Comparison of ENCODE assay signal across 8 mouse cellular contexts in the genomic region with DNA sequence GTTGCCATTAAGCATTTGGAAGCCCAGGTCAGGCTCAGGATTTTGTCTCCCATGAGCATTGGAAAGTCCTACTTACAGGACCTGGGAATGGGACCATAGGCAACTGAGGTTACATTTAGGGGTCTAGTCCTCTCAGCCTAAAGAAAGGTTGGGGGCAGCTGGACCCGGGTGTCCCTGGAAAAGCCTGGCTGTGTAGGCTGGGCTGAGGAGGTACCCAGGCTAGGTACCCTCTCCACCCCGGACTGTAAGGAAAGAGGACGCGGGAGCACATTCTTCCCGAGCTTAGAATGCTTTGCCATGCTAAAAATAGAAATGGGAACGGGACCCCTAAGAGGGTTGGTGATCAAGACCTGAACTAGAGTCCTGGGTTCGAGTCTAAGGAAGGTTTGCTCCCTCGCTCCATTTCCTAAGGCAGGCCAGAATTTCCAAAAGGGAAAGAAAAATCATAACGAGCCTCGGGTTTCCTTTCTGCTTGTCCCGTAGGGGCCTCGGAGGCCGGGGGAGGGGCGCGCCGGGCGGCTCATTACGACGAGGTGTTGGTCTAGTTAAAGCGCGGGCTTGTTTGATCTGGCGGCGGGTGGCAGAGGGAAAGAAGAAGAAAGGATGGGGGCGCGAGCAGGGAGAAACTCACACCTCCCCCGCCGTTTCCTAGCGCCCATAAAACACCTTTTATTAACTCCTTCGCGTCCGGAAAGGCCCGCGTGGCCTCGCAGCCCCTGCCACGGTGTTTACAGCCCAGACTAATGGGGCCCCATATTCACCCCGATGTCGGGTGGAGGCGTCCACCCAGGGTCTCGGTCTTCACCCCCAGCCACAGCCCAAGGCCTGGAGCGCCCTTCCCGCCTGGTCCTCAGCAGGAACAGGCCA. TPM values are rescaled to one million over a fixed set of nuclear protein-coding genes. Genes with fewer than 3 reads are reported as not detected.
DNase-seq lines count a peak whose midpoint lies in the region; ATAC-seq and TF ChIP-seq lines count a peak whose summit lies in the region.

No protein-coding gene starts in this region.

- ATAC-seq in kidney, postnatal 0 days (replicated peaks; ENCODE audit: low FRiP score, low read depth) = no peak
- no peak for ATAC-seq in embryonic facial prominence, embryonic 12.5 days (ENCODE audit: insufficient number of reproducible peaks, insufficient read depth, low FRiP score, low TSS enrichment)
- ATAC-seq in intestine, embryonic 15.5 days = peak; percentile 20; the same call in 1 of the 2 replicates
- ATAC-seq in neural tube, embryonic 14.5 days (ENCODE audit: low read depth) = no peak

- peaks cover 59% of the 10 kb centered on the region for H3K27me3 ChIP-seq in kidney, postnatal 0 days (ENCODE audit: insufficient read depth, low read length)
- H3K27me3 ChIP-seq in embryonic facial prominence, embryonic 12.5 days = peaks cover 75% of the 10 kb centered on the region
- H3K27me3 ChIP-seq in intestine, embryonic 15.5 days (replicated peaks) = peaks cover 37% of the 10 kb centered on the region
- peaks cover 44% of the 10 kb centered on the region for H3K27me3 ChIP-seq in neural tube, embryonic 14.5 days (ENCODE audit: control insufficient read depth, insufficient read depth, low read length)

- no peak for DNase-seq in kidney, postnatal 0 days (ENCODE audit: low spot score)
- DNase-seq in kidney, adult 8-10 months = no peak
- no peak for DNase-seq in adrenal gland, postnatal 14 days
- DNase-seq in cerebellum, postnatal 25 days = no peak
- DNase-seq in urinary bladder, postnatal 25 days (ENCODE audit: low spot score) = no peak

- H3K36me3 ChIP-seq in kidney, postnatal 0 days (ENCODE audit: insufficient read depth, low read length) = no peaks in the 10 kb centered on the region
- no peaks in the 10 kb centered on the region for H3K36me3 ChIP-seq in embryonic facial prominence, embryonic 12.5 days
- no peaks in the 10 kb centered on the region for H3K36me3 ChIP-seq in intestine, embryonic 15.5 days
- no peaks in the 10 kb centered on the region for H3K36me3 ChIP-seq in neural tube, embryonic 14.5 days (ENCODE audit: control insufficient read depth, insufficient read depth, low read length)

- H3K9me3 ChIP-seq in kidney, postnatal 0 days (replicated peaks; ENCODE audit: low read length) = no peaks in the 10 kb centered on the region
- H3K9me3 ChIP-seq in embryonic facial prominence, embryonic 12.5 days = no peaks in the 10 kb centered on the region
- no peaks in the 10 kb centered on the region for H3K9me3 ChIP-seq in intestine, embryonic 15.5 days
- H3K9me3 ChIP-seq in neural tube, embryonic 14.5 days (ENCODE audit: control insufficient read depth, low read length) = no peaks in the 10 kb centered on the region

- 0 out of 2 replicates have a peak overlapping the region, but pooled peaks have one; percentile 23 for H3K9ac ChIP-seq in kidney, postnatal 0 days (ENCODE audit: low read depth, low read length)
- peak overlapping the region; percentile 39; the same call in 1 of the 2 replicates for H3K9ac ChIP-seq in embryonic facial prominence, embryonic 12.5 days
- H3K9ac ChIP-seq in intestine, embryonic 15.5 days = peak overlapping the region; percentile 46
- H3K9ac ChIP-seq in neural tube, embryonic 14.5 days (replicated peaks; ENCODE audit: low read depth, low read length) = no peak overlapping the region

- peak overlapping the region; percentile 53 for H3K4me2 ChIP-seq in kidney, postnatal 0 days (ENCODE audit: low read length)
- peak overlapping the region; percentile 51 for H3K4me2 ChIP-seq in embryonic facial prominence, embryonic 12.5 days (replicated peaks)
- H3K4me2 ChIP-seq in intestine, embryonic 15.5 days (replicated peaks) = peak overlapping the region; percentile 73
- peak overlapping the region; percentile 23 for H3K4me2 ChIP-seq in neural tube, embryonic 14.5 days (ENCODE audit: low read depth, low read length)

- peak overlapping the region; percentile 27 for H3K4me3 ChIP-seq in kidney, postnatal 0 days (replicated peaks; ENCODE audit: low read depth, low read length)
- H3K4me3 ChIP-seq in embryonic facial prominence, embryonic 12.5 days = peak overlapping the region; percentile 29
- peak overlapping the region; percentile 44 for H3K4me3 ChIP-seq in intestine, embryonic 15.5 days (replicated peaks)
- peak overlapping the region; percentile 6; the same call in 1 of the 2 replicates for H3K4me3 ChIP-seq in neural tube, embryonic 14.5 days (ENCODE audit: low read depth, low read length)

- H3K27ac ChIP-seq in kidney, postnatal 0 days = no peak overlapping the region
- no peak overlapping the region for H3K27ac ChIP-seq in embryonic facial prominence, embryonic 12.5 days
- no peak overlapping the region for H3K27ac ChIP-seq in intestine, embryonic 15.5 days
- no peak overlapping the region for H3K27ac ChIP-seq in neural tube, embryonic 14.5 days (ENCODE audit: low read depth, low read length)

- under 1% methylated on average over 41 of the region's 41 CpGs for WGBS in kidney, postnatal 0 days
- WGBS in embryonic facial prominence, embryonic 12.5 days = 2% methylated on average over 41 of the region's 41 CpGs
- 4% methylated on average over 41 of the region's 41 CpGs for WGBS in intestine, embryonic 15.5 days
- 1% methylated on average over 41 of the region's 41 CpGs for WGBS in neural tube, embryonic 14.5 days

- H3K4me1 ChIP-seq in kidney, postnatal 0 days (replicated peaks; ENCODE audit: insufficient read depth, low read length) = peaks cover 19% of the 10 kb centered on the region
- H3K4me1 ChIP-seq in embryonic facial prominence, embryonic 12.5 days = peaks cover 12% of the 10 kb centered on the region
- peaks cover 26% of the 10 kb centered on the region for H3K4me1 ChIP-seq in intestine, embryonic 15.5 days (replicated peaks)
- no peaks in the 10 kb centered on the region for H3K4me1 ChIP-seq in neural tube, embryonic 14.5 days (ENCODE audit: control insufficient read depth, insufficient read depth, low read length)

- TF ChIP-seq CTCF in kidney, postnatal 0 days (IDR thresholded peaks at IDR 0.05; ENCODE audit: low read depth) = no peak

RNA-seq across cellular contexts. Expression of a gene that starts 5.3 kb away (rescaled TPM):
- polyA plus RNA-seq in kidney, postnatal 0 days (2015; fragmentation: Nextera tagmentation; extraction: Ambion mirVana) = 0.13 TPM in 1 of 2 replicates, not detected in the other
- polyA plus RNA-seq in embryonic facial prominence, embryonic 12.5 days (2016; fragmentation: Nextera tagmentation; extraction: Ambion mirVana) = 1.9 and 5.4 TPM in 2 replicates
- polyA plus RNA-seq in intestine, embryonic 15.5 days (2015; fragmentation: Nextera tagmentation; extraction: Ambion mirVana) = 25.9 and 27.5 TPM in 2 replicates
- polyA plus RNA-seq in neural tube, embryonic 14.5 days (2014; fragmentation: Nextera tagmentation; extraction: Ambion mirVana) = 0.11 and 0.14 TPM in 2 replicates
- total RNA-seq in adrenal gland, postnatal 14 days (2021) = 12.0 and 14.7 TPM in 2 replicates

RNA-seq across cellular contexts. Expression of a gene that starts 25.8 kb away (rescaled TPM):
- polyA plus RNA-seq in kidney, postnatal 0 days (2015; fragmentation: Nextera tagmentation; extraction: Ambion mirVana) = 12.6 and 19.1 TPM in 2 replicates
- 22.8 and 24.0 TPM in 2 replicates for polyA plus RNA-seq in embryonic facial prominence, embryonic 12.5 days (2016; fragmentation: Nextera tagmentation; extraction: Ambion mirVana)
- polyA plus RNA-seq in intestine, embryonic 15.5 days (2015; fragmentation: Nextera tagmentation; extraction: Ambion mirVana) = 11.2 and 12.0 TPM in 2 replicates
- 11.7 and 15.8 TPM in 2 replicates for polyA plus RNA-seq in neural tube, embryonic 14.5 days (2014; fragmentation: Nextera tagmentation; extraction: Ambion mirVana)
- total RNA-seq in adrenal gland, postnatal 14 days (2021) = 47.2 and 48.8 TPM in 2 replicates

Comparison
In these comparisons a context has a peak if more than half of its experiments do, and no peak if none do; other contexts are left out.
1. H3K4me2 ChIP-seq: peak in every context shown above with its lines; median percentile 73 in intestine, embryonic 15.5 days; 53 in kidney, postnatal 0 days; 51 in embryonic facial prominence, embryonic 12.5 days; 23 in neural tube, embryonic 14.5 days.